Mouse (Mus musculus): ENCODE data around the gene Pold4.

GRCm38 (mm10) chr19:4220957-4221743 is 10.5 kb upstream of the Pold4 start:
- TF ChIP-seq CTCF (conservative IDR thresholded peaks at IDR 0.05; ENCODE audit: insufficient read depth, insufficient read length, low read depth, low read length) (no peak), POLR2A (IDR thresholded peaks at IDR 0.05; ENCODE audit: low read depth, low read length) (no peak)
